Mouse (Mus musculus): ENCODE results near the gene Ppa1.
"Not testable (repeated sequence)": the region's sequence is repeated elsewhere in the genome, so short reads cannot be mapped to it uniquely, and the experiment has no call there.

The Ppa1 gene

GRCm38 (mm10) chr10:61647790-61648736 lies at the start of gene Ppa1:
TSS of gene Ppa1 (plus strand) at chr10:61648552.
- DNase-seq: peak; percentile 86

GRCm38 (mm10) chr10:61599556-61600114 lies 48.7 kb upstream of the Ppa1 start:
- no peak for DNase-seq

DNA sequence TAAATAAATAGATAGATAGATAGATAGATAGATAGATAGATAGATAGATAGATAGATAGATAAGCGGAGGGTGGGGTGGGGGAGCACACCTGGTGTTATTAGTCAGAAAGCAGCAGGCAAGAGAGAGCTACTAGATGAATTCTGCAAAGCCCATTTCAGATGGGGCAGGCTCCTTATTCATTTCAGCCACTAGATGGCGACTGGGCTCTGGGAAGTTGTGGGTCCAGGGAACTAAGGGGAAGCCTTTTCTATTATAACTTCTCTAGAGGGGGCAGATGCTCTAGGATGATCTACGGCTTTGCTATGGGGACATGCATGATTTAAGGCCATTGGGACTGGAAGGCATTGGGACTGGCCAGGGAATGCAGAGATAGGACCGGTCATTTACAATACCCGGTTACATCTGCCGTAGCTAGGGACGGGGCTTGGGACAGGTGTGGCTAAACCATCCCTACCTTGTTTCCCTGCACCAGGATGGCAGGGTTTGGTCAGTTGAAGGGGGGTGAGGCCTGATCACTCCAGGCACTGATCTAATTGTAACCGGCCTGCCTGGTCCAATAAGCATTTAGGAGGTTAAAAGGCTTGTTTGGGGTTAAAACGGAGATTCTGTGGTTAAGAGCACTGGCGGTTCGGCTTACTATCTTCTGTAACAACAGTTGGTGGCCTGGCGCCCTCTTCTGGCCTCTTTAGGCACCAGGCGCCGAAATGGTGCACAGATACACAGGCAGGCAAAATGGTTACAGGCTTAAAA lies 45.9 kb upstream of the Ppa1 start:
- peak; percentile 78 for DNase-seq

DNA sequence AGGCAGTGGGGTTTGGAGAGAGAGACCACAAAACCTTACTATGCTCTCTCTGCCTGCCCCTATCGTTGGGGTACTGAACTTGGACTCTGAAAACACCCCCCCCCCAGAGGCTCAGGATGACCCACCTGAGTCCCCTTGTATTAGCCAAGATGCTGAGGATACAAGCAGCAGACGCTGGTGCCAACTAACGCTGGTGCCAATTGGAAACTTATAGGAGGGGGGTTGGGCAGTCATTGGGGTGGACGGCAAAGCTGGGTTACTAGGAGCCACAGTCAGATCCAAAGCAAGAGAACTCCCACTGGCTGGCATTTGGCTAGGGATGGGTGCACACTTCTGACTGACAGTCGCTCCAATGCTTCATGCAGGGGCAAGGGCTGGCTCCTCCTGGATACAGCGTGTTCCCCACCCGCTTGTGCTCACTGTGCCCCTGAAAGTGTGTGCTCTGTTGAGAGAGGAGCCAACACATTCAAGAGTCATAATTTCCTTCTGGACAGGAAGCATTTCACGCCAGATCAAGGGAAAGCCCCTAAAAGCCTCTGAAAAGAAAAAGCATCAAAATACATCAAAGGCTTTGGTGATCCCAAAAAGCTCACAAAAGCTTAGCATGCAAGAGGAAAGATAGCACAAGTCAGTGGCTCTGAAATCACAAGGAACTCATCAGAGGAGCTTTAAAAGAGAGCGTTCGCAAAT lies 43.8 kb upstream of the Ppa1 start:
- no peak for DNase-seq

GRCm38 (mm10) chr10:61605381-61605780 lies 43.0 kb upstream of the Ppa1 start:
- not testable (repeated sequence) for DNase-seq

DNA sequence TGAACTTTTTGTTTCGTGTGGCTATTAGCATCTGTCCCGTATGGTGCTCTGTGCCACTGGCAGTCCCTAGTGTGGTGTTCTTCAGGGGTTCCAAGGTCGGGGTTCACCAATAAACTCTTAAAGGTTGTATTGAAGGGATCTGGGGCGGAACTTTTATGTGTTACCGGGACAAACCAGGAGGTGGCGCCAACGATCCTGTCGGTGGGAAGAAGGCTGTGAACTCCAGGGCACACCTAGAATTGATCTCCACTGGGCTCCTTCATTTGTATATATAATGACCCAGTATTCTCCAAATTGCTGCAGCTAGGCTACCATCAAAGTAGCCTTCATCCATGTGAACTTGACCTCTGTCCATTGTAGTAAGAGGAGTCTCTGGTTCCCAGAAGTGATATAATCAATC lies 42.5 kb upstream of the Ppa1 start:
- DNase-seq: peak; percentile 69

DNA sequence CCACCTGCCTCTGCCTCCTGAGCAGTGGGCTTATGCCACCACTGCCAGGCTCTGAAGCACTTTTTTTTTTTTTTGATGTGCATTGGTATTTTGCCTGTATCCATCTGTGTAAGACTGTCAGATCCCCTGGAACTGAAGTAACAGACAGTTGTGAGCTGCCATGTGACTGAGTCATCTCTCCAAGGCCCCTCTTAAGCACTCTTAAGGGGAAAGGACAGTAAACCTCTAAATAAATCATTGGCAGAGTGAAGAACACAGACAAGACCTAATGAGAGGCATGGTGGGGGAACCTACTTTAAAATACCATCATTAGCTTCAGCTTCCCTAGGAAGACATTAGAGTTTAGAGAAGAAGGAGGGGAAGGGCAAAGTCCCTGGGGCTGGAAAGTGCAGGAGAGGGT lies 40.1 kb upstream of the Ppa1 start:
- no peak for DNase-seq

DNA sequence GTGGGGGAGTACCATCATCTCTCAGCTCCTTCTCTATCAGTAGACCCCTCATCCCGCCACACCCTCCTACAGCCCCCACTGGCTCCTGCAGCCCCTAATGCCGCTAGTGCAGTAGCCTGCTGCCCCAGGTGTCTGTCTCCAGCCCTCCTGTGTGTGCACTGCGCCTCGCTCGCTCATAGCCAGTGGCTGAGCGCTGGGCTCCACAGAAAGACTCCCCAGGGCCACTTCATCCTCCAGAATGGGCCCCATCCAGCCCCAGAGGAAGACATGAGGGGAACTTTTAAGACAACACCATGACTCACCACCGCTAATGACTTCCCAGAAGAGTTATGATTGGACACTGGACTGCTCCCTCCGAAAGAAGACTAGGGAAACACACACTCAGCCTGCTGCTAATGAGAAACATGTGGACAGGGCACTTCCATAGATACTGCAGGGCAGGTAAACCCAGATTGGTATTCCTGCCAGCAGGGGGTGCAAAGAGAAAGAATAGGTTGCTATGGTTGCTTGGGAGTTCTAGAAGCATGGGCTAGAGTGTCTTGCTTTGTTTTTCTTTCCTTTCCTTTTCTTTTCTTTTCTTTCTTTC lies 37.6 kb upstream of the Ppa1 start:
- DNase-seq: no peak

- no peak for DNase-seq
Observed at GRCm38 (mm10) chr10:61614311-61614710, 34.0 kb upstream of the Ppa1 start.

DNA sequence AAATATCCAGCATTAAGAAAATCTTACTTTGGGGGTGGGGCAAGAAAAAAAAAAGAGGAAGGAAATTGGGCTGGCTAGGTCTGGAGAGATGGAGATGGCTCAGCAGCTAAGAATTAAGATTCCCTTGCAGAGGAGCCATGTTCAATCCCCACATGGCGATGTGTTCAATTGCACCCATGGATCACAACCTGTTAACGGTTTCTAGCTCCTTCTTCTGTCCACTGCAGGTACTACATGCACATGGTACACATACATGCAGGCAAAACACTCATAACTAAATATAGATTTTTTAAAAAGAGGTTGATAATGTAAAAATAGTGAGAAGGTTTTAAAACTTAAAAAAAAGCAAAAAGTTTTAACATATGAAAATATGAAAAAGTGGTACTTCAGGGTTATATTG lies 29.8 kb upstream of the Ppa1 start:
- no peak for DNase-seq

GRCm38 (mm10) chr10:61621681-61622080 lies 26.7 kb upstream of the Ppa1 start:
- DNase-seq: no peak

DNA sequence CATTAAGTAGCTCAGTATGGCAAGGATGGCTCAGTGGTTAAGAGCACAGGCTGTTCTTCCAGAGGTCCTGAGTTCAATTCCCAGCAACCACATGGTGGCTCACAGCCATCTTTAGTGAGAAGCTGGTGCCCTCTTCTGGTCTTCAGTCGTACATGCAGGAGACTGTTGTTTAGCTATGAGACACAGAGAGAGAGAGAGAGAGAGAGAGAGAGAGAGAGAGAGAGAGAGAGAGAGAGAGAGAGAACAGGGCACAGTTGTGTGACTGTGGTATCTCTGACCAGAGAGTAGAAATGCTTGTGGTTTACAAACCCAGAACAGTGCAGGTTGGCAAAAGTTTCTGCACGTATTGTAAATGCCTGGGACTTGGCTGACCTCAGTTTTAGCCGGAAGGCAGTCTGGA lies 24.5 kb upstream of the Ppa1 start:
- not testable (repeated sequence) for DNase-seq

DNA sequence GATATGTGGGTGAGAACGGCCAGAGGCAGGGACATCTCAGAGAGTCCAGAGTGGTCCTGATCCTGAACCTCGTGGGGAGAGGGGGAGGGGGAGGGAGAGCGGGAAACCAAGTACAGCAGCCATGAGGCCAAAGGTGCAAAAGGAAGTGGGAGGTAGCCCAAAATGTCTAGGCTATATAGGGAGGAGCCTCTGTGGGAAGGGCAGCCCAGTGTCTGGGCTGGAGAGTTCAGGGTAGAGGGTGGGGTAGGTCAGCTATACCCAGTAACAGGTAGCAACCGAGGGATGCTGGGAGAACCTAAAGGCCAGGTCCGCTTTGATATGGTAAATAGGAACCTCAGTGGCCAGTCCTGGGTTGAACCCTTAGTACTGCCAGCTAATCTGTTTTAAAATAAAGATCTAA lies 23.6 kb upstream of the Ppa1 start:
- DNase-seq: no peak

DNA sequence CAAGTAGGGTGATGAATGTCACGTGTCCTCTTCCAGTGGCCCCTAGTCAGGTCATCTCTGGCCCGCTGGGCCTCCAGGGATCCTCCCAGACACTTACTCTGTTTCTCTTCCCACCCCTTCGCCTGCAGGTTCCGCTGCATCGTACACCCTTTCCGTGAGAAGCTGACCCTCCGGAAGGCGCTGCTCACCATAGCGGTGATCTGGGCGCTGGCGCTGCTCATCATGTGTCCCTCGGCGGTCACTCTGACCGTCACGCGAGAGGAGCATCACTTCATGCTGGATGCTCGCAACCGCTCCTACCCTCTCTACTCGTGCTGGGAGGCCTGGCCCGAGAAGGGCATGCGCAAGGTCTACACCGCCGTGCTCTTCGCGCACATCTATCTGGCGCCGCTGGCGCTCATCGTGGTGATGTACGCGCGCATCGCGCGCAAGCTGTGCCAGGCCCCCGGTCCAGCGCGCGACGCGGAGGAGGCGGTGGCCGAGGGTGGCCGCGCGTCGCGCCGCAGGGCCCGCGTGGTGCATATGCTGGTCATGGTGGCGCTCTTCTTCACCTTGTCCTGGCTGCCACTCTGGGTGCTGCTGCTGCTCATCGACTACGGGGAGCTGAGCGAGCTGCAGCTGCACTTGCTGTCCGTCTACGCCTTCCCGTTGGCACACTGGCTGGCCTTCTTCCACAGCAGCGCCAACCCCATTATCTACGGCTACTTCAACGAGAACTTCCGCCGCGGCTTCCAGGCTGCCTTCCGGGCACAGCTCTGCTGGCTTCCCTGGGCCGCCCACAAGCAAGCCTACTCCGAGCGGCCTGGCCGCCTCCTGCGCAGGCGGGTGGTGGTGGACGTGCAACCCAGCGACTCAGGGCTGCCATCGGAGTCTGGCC lies 22.7 kb upstream of the Ppa1 start:
- DNase-seq: peak; percentile 48

DNA sequence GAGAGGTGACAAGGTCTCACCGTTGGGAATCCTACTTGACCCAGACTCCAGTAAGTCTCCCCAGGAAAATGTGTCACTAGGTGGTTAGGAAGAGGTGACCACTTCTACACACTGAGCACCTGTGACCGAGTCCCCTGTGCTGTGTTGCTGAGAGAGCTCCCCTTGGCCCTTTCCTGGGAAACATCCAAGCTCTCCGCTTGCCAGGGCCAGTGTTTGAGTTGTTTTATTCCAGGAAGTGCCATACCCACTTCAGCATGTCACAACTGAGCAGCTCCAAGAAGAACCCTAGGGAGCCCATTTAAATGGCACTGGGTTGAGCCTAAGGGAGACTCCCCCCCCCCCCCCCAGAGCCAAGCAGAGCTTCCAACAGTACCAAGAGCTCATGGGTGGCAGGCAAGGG lies 21.8 kb upstream of the Ppa1 start:
- DNase-seq: no peak

GRCm38 (mm10) chr10:61627195-61627937 lies 21.0 kb upstream of the Ppa1 start:
- DNase-seq: no peak

GRCm38 (mm10) chr10:61627938-61628250 lies 20.5 kb upstream of the Ppa1 start:
- DNase-seq: no peak

DNA sequence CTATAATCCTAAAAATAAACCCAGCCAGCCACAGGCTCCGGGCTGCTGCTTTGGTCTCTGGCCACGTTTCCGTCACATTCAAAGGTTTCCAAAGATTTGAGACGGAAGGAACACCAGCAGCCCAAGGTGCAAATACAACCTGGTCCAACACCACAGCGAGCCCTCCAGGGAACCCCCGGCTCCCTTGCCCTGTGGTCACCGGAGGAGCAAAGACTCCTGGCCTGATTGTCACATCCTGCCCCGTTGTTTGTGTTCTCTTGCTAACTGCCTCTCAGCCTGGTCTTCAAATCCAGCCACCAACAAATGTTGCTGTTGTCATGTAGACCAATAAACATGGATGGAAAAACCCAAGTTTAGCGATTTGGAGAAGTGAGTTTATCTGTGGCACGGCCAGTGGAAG lies 15.9 kb upstream of the Ppa1 start:
- no peak for DNase-seq

DNA sequence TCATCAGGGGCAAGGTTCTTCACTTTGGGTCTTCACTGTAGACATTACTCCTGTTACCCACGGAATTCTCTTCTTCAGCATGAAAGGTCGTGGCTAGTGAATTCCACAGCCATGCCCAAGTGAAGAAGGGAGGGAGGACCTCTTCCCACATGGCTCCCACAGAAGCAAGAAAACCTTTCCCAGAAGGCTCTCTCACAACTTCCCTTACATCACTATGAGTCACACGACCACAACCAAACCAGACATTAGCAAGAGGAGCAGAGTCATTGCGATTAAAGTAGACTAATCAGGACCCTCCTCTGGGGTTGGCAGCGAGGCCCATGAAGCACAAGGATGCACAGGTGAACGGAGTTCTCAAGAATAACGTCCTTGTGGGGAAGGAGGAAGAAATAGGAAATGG lies 11.3 kb upstream of the Ppa1 start:
- DNase-seq: no peak

DNA sequence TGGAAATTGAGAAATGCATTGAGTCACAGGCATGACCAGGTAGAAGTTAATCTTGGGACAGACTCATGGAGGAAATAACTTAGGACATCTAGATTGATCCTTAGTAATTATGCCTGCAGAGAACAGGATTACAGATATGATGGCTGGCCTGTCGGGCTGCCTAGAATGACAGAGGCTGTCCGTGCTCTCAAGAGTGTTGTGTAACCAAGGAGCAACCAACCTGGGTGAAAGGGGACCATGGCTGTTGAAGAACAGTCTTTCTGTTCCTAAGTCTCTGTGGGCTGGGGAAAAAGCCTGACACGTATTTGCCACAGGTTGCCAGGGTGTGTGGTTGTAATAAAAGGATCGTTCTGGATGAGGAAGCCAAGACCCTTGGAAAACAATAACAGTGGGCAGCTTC lies 8.0 kb upstream of the Ppa1 start:
- DNase-seq: no peak

GRCm38 (mm10) chr10:61646557-61646956 lies 1.8 kb upstream of the Ppa1 start:
- DNase-seq: no peak

Data from right cerebral cortex, postnatal 4 days (tissue).